Mouse (Mus musculus): Measurements from ENCODE around the gene Ddx39b. TPM values are rescaled to one million over a fixed set of nuclear protein-coding genes. Genes with fewer than 3 reads are reported as not detected.

The Ddx39b gene
- polyA plus RNA-seq, 1 experiment from 2014 or later: 340 TPM

GRCm38 (mm10) chr17:35198946-35199345 is 42.6 kb upstream of the Ddx39b start:
- no peak for ATAC-seq (ENCODE audit: insufficient read depth, low FRiP score)
- H3K27me3 ChIP-seq (ENCODE audit: control insufficient read depth, insufficient read depth, low read length): peaks cover 28% of the 10 kb centered on the region
- WGBS: 43% methylated on average over 8 of the region's 8 CpGs
- H3K27ac ChIP-seq (ENCODE audit: low read length): no peak overlapping the region
- no peak overlapping the region for H3K4me3 ChIP-seq (replicated peaks; ENCODE audit: low read length)
- H3K9ac ChIP-seq (ENCODE audit: low read length): no peak overlapping the region
- no peaks in the 10 kb centered on the region for H3K36me3 ChIP-seq (ENCODE audit: control insufficient read depth, insufficient read depth, low read length)
- peaks cover 4% of the 10 kb centered on the region; the same call in 1 of the 2 replicates for H3K4me1 ChIP-seq (ENCODE audit: control insufficient read depth, insufficient read depth, low read length)
- H3K4me2 ChIP-seq (ENCODE audit: low read depth, low read length): no peak overlapping the region
- no peaks in the 10 kb centered on the region for H3K9me3 ChIP-seq (replicated peaks; ENCODE audit: control insufficient read depth, low read length)

GRCm38 (mm10) chr17:35200398-35200797 is 41.1 kb upstream of the Ddx39b start:
- no peak overlapping the region for H3K27ac ChIP-seq (ENCODE audit: low read length)
- no peak for ATAC-seq (ENCODE audit: insufficient read depth, low FRiP score)
- peaks cover 22% of the 10 kb centered on the region for H3K27me3 ChIP-seq (ENCODE audit: control insufficient read depth, insufficient read depth, low read length)
- H3K4me3 ChIP-seq (replicated peaks; ENCODE audit: low read length): no peak overlapping the region
- WGBS: 81% methylated on average over 11 of the region's 11 CpGs
- H3K36me3 ChIP-seq (ENCODE audit: control insufficient read depth, insufficient read depth, low read length): no peaks in the 10 kb centered on the region
- H3K4me1 ChIP-seq (ENCODE audit: control insufficient read depth, insufficient read depth, low read length): no peaks in the 10 kb centered on the region
- H3K9me3 ChIP-seq (replicated peaks; ENCODE audit: control insufficient read depth, low read length): no peaks in the 10 kb centered on the region
- H3K9ac ChIP-seq (ENCODE audit: low read length): no peak overlapping the region
- no peak overlapping the region for H3K4me2 ChIP-seq (ENCODE audit: low read depth, low read length)

- peaks cover 20% of the 10 kb centered on the region for H3K27me3 ChIP-seq (ENCODE audit: control insufficient read depth, insufficient read depth, low read length)
- no peak overlapping the region for H3K27ac ChIP-seq (ENCODE audit: low read length)
- no peaks in the 10 kb centered on the region for H3K36me3 ChIP-seq (ENCODE audit: control insufficient read depth, insufficient read depth, low read length)
- H3K9me3 ChIP-seq (replicated peaks; ENCODE audit: control insufficient read depth, low read length): no peaks in the 10 kb centered on the region
- no peaks in the 10 kb centered on the region for H3K4me1 ChIP-seq (ENCODE audit: control insufficient read depth, insufficient read depth, low read length)
- no peak overlapping the region; the same call in 1 of the 2 replicates for H3K4me2 ChIP-seq (ENCODE audit: low read depth, low read length)
- ATAC-seq (ENCODE audit: insufficient read depth, low FRiP score): no peak
- WGBS: 58% methylated on average over 11 of the region's 11 CpGs
- no peak overlapping the region for H3K9ac ChIP-seq (ENCODE audit: low read length)
- H3K4me3 ChIP-seq (replicated peaks; ENCODE audit: low read length): no peak overlapping the region; the same call in 1 of the 2 replicates
Observed at GRCm38 (mm10) chr17:35201128-35201527, 40.4 kb upstream of the Ddx39b start.

GRCm38 (mm10) chr17:35201787-35202186 is 39.8 kb upstream of the Ddx39b start, which contains the start of gene Tnf:
Gene Tnf (minus strand): TSS chr17:35202007.
- no peak within 1 kb of the TSS; the same call in 1 of the 2 replicates for H3K4me3 ChIP-seq (replicated peaks; ENCODE audit: low read length)
- 30% methylated on average over 13 of the region's 13 CpGs for WGBS
- H3K36me3 ChIP-seq (ENCODE audit: control insufficient read depth, insufficient read depth, low read length): no peaks in the 10 kb centered on the region
- H3K27ac ChIP-seq (ENCODE audit: low read length): no peak within 1 kb of the TSS
- no peaks in the 10 kb centered on the region for H3K9me3 ChIP-seq (replicated peaks; ENCODE audit: control insufficient read depth, low read length)
- no peaks in the 10 kb centered on the region for H3K4me1 ChIP-seq (ENCODE audit: control insufficient read depth, insufficient read depth, low read length)
- H3K27me3 ChIP-seq (ENCODE audit: control insufficient read depth, insufficient read depth, low read length): peaks cover 20% of the 10 kb centered on the region
- no peak within 1 kb of the TSS; the same call in 1 of the 2 replicates for H3K4me2 ChIP-seq (ENCODE audit: low read depth, low read length)
- ATAC-seq (ENCODE audit: insufficient read depth, low FRiP score): no peak; the same call in 1 of the 2 replicates
- H3K9ac ChIP-seq (ENCODE audit: low read length): no peak within 1 kb of the TSS

GRCm38 (mm10) chr17:35202442-35202841 is 39.1 kb upstream of the Ddx39b start:
- Histone ChIP-seq H3K4me1 (ENCODE audit: control insufficient read depth, insufficient read depth, low read length) (no peaks in the 10 kb centered on the region), H3K9me3 (replicated peaks; ENCODE audit: control insufficient read depth, low read length) (no peaks in the 10 kb centered on the region), H3K27ac (ENCODE audit: low read length) (no peak overlapping the region), H3K36me3 (ENCODE audit: control insufficient read depth, insufficient read depth, low read length) (no peaks in the 10 kb centered on the region), H3K4me3 (replicated peaks; ENCODE audit: low read length) (no peak overlapping the region), H3K27me3 (ENCODE audit: control insufficient read depth, insufficient read depth, low read length) (peaks cover 20% of the 10 kb centered on the region), H3K9ac (ENCODE audit: low read length) (no peak overlapping the region), H3K4me2 (ENCODE audit: low read depth, low read length) (no peak overlapping the region)
- ATAC-seq (ENCODE audit: insufficient read depth, low FRiP score): no peak
- 74% methylated on average over 4 of the region's 4 CpGs for WGBS

GRCm38 (mm10) chr17:35204494-35205379 is 36.8 kb upstream of the Ddx39b start, which contains the start of gene Lta:
Gene Lta (minus strand): TSS chr17:35205351.
- WGBS: 35% methylated on average over 20 of the region's 20 CpGs
- no peak for ATAC-seq (ENCODE audit: insufficient read depth, low FRiP score)

GRCm38 (mm10) chr17:35205380-35205769 is 36.2 kb upstream of the Ddx39b start:
- ATAC-seq (ENCODE audit: insufficient read depth, low FRiP score): no peak
- no peaks in the 10 kb centered on the region for H3K9me3 ChIP-seq (replicated peaks; ENCODE audit: control insufficient read depth, low read length)
- H3K9ac ChIP-seq (ENCODE audit: low read length): no peak overlapping the region
- H3K4me3 ChIP-seq (replicated peaks; ENCODE audit: low read length): no peak overlapping the region
- H3K36me3 ChIP-seq (ENCODE audit: control insufficient read depth, insufficient read depth, low read length): no peaks in the 10 kb centered on the region
- no peak overlapping the region for H3K27ac ChIP-seq (ENCODE audit: low read length)
- H3K27me3 ChIP-seq (ENCODE audit: control insufficient read depth, insufficient read depth, low read length): peaks cover 20% of the 10 kb centered on the region
- WGBS: 45% methylated on average over 10 of the region's 10 CpGs
- H3K4me1 ChIP-seq (ENCODE audit: control insufficient read depth, insufficient read depth, low read length): no peaks in the 10 kb centered on the region
- H3K4me2 ChIP-seq (ENCODE audit: low read depth, low read length): no peak overlapping the region

More at GRCm38 (mm10) chr17:35204494-35205379, 36.8 kb upstream of the Ddx39b start, which contains the start of gene Lta:
- H3K4me2 ChIP-seq (ENCODE audit: low read depth, low read length): no peak within 1 kb of the TSS
- H3K9me3 ChIP-seq (replicated peaks; ENCODE audit: control insufficient read depth, low read length): no peaks in the 10 kb centered on the region
- no peaks in the 10 kb centered on the region for H3K4me1 ChIP-seq (ENCODE audit: control insufficient read depth, insufficient read depth, low read length)
- no peak within 1 kb of the TSS for H3K4me3 ChIP-seq (replicated peaks; ENCODE audit: low read length)
- H3K27ac ChIP-seq (ENCODE audit: low read length): no peak within 1 kb of the TSS
- peaks cover 20% of the 10 kb centered on the region for H3K27me3 ChIP-seq (ENCODE audit: control insufficient read depth, insufficient read depth, low read length)
- H3K36me3 ChIP-seq (ENCODE audit: control insufficient read depth, insufficient read depth, low read length): no peaks in the 10 kb centered on the region
- H3K9ac ChIP-seq (ENCODE audit: low read length): no peak within 1 kb of the TSS

GRCm38 (mm10) chr17:35209785-35210535 is 31.6 kb upstream of the Ddx39b start:
- 70% methylated on average over 12 of the region's 12 CpGs for WGBS
- H3K4me1 ChIP-seq (ENCODE audit: control insufficient read depth, insufficient read depth, low read length): no peaks in the 10 kb centered on the region
- no peak overlapping the region for H3K4me2 ChIP-seq (ENCODE audit: low read depth, low read length)
- H3K9me3 ChIP-seq (replicated peaks; ENCODE audit: control insufficient read depth, low read length): no peaks in the 10 kb centered on the region
- no peak for ATAC-seq (ENCODE audit: insufficient read depth, low FRiP score)
- H3K9ac ChIP-seq (ENCODE audit: low read length): no peak overlapping the region
- no peak overlapping the region for H3K27ac ChIP-seq (ENCODE audit: low read length)
- no peak overlapping the region for H3K4me3 ChIP-seq (replicated peaks; ENCODE audit: low read length)
- no peaks in the 10 kb centered on the region for H3K27me3 ChIP-seq (ENCODE audit: control insufficient read depth, insufficient read depth, low read length)
- no peaks in the 10 kb centered on the region for H3K36me3 ChIP-seq (ENCODE audit: control insufficient read depth, insufficient read depth, low read length)

GRCm38 (mm10) chr17:35210593-35210992 is 31.0 kb upstream of the Ddx39b start:
- peak; percentile 58; the same call in 1 of the 2 replicates for ATAC-seq (ENCODE audit: insufficient read depth, low FRiP score)
- WGBS: 48% methylated on average over 3 of the region's 3 CpGs

More at GRCm38 (mm10) chr17:35210593-35210992, 31.0 kb upstream of the Ddx39b start:
- Histone ChIP-seq H3K4me2 (ENCODE audit: low read depth, low read length) (no peak overlapping the region), H3K9ac (ENCODE audit: low read length) (no peak overlapping the region), H3K4me1 (ENCODE audit: control insufficient read depth, insufficient read depth, low read length) (no peaks in the 10 kb centered on the region), H3K27me3 (ENCODE audit: control insufficient read depth, insufficient read depth, low read length) (no peaks in the 10 kb centered on the region), H3K9me3 (replicated peaks; ENCODE audit: control insufficient read depth, low read length) (no peaks in the 10 kb centered on the region), H3K4me3 (replicated peaks; ENCODE audit: low read length) (no peak overlapping the region), H3K36me3 (ENCODE audit: control insufficient read depth, insufficient read depth, low read length) (no peaks in the 10 kb centered on the region), H3K27ac (ENCODE audit: low read length) (0 out of 2 replicates have a peak overlapping the region, but pooled peaks have one; percentile 6)

Measured in stomach, embryonic 16.5 days (tissue).